Mouse (Mus musculus): ENCODE measurements around the gene Gm10720.
A peak's percentile ranks its signal among the peaks of the same experiment; 100 is the strongest.
"Not testable (repeated sequence)": the region's sequence is repeated elsewhere in the genome, so short reads cannot be mapped to it uniquely, and the experiment has no call there.

The Gm10720 gene

DNA sequence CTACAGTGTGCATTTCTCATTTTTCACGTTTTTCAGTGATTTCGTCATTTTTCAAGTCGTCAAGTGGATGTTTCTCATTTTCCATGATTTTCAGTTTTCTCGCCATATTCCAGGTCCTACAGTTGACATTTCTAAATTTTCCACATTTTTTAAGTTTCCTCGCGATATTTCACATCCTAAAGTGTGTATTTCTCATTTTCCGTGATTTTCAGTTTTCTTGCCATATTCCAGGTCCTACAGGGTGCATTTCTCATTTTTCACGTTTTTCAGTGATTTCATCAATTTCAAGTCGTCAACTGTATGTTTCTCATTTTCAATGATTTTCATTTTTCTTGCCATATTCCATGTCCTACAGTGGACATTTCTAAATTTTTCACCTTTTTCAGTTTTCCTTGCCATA is at the start of gene Gm10720:
Gm10720 (plus strand) TSS at position 301 of the 400 bp plus-strand sequence.
- not testable (repeated sequence) for DNase-seq

GRCm38 (mm10) chr9:3000445-3000972 is 14.9 kb upstream of the Gm10720 start, which contains the start of gene Gm10722:
TSS of gene Gm10722 (plus strand) at chr9:3000922.
- not testable (repeated sequence) for DNase-seq

DNA sequence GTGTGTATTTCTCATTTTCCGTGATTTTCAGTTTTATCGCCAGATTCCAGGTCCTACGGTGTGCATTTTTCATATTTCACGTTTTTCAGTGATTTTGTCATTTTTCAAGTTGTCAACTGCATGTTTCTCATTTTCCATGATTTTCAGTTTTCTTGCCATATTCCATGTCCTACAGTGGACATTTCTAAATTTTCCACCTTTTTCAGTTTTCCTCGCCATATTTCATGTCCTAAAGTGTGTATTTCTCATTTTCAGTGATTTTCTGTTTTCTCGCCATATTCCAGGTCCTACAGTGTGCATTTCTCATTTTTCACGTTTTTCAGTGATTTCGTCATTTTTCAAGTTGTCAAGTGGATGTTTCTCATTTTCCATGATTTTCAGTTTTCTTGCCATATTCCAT is 14.4 kb upstream of the Gm10720 start:
- not testable (repeated sequence) for DNase-seq

DNA sequence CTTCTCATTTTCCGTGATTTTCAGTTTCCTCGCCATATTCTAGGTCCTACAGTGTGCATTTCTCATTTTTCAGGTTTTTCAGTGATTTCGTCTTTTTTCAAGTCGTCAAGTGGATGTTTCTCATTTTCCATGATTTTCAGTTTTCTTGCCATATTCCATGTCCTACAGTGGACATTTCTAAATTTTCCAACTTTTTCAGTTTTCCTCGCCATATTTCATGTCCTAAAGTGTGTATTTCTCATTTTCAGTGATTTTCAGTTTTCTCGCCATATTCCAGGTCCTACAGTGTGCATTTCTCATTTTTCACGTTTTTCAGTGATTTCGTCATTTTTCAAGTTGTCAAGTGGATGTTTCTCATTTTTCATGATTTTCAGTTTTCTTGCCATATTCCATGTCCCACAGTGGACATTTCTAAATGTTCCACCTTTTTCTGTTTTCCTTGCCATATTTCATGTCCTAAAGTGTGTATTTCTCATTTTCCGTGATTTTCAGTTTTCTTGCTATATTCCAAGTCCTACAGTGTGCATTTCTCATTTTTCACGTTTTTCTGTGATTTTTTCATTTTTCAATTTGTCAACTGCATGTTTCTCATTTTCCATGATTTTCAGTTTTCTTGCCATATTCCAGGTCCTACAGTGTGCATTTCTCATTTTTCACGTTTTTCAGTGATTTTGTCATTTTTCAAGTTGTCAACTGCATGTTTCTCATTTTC is 13.3 kb upstream of the Gm10720 start:
- DNase-seq = peak; percentile 15 to 52

DNA sequence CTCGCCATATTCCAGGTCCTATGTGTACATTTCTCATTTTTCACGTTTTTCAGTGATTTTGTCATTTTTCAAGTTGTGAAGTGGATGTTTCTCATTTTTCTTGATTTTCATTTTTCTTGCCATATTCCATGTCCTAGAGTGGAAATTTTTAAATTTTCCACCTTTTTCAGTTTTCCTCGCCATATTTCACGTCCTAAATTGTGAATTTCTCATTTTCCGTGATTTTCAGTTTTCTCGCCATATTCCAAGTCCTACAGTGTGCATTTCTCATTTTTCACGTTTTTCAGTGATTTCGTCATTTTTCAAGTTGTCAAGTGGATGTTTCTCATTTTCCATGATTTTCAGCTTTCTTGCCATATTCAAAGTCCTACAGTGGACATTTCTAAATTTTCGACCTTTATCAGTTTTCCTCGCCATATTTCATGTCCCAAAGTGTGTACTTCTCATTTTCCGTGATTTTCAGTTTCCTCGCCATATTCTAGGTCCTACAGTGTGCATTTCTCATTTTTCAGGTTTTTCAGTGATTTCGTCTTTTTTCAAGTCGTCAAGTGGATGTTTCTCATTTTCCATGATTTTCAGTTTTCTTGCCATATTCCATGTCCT is 12.6 kb upstream of the Gm10720 start, which contains the start of gene Gm11168:
Gm11168 (plus strand) TSS at position 553 of the 603 bp plus-strand sequence.
- not testable (repeated sequence) for DNase-seq

DNA sequence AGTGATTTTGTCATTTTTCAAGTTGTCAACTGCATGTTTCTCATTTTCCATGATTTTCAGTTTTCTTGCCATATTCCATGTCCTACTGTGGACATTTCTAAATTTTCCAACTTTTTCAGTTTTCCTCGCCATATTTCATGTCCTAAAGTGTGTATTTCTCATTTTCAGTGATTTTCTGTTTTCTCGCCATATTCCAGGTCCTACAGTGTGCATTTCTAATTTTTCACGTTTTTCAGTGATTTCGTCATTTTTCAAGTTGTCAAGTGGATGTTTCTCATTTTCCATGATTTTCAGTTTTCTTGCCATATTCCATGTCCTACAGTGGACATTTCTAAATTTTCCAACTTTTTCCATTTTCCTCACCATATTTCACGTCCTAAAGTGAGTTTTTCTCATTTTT is 9.3 kb upstream of the Gm10720 start:
- not testable (repeated sequence) for DNase-seq

- DNase-seq = peak; percentile 23 to 57
Observed at GRCm38 (mm10) chr9:3006636-3007035, 8.8 kb upstream of the Gm10720 start.

DNA sequence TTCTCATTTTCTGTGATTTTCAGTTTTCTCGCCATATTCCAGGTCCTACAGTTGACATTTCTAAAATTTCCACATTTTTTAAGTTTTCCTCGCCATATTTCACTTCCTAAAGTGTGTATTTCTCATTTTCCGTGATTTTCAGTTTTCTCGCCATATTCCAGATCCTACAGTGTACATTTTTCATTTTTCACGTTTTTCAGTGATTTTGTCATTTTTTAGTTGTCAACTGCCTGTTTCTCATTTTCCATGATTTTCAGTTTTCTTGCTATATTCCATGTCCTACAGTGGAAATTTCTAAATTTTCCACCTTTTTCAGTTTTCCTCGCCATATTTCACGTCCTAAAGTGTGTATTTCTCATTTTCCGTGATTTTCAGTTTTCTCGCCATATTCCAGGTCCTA is 8.2 kb upstream of the Gm10720 start:
- not testable (repeated sequence) for DNase-seq

- not testable (repeated sequence) for DNase-seq
Observed at GRCm38 (mm10) chr9:3009331-3009730, 6.1 kb upstream of the Gm10720 start.

DNA sequence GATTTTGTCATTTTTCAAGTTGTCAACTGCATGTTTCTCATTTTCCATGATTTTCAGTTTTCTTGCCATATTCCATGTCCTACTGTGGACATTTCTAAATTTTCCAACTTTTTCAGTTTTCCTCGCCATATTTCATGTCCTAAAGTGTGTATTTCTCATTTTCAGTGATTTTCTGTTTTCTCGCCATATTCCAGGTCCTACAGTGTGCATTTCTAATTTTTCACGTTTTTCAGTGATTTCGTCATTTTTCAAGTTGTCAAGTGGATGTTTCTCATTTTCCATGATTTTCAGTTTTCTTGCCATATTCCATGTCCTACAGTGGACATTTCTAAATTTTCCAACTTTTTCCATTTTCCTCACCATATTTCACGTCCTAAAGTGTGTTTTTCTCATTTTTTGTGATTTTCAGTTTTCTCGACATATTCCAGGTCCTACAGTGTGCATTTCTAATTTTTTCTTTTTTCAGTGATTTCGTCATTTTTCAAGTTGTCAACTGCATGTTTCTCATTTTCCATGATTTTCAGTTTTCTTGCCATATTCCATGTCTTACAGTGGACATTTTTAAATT is 3.3 kb upstream of the Gm10720 start:
- DNase-seq = not testable (repeated sequence)

DNA sequence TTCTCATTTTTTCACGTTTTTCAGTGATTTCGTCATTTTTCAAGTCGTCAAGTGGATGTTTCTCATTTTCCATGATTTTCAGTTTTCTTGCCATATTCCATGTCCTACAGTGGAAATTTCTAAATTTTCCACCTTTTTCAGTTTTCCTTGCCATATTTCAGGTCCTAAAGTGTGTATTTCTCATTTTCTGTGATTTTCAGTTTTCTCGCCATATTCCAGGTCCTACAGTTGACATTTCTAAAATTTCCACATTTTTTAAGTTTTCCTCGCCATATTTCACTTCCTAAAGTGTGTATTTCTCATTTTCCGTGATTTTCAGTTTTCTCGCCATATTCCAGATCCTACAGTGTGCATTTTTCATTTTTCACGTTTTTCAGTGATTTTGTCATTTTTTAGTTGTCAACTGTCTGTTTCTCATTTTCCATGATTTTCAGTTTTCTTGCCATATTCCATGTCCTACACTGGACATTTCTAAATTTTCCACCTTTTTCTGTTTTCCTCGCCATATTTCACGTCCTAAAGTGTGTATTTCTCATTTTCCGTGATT is 2.6 kb upstream of the Gm10720 start, which contains the start of gene Gm10721:
Gm10721 (plus strand) TSS at position 408 of the 547 bp plus-strand sequence.
- not testable (repeated sequence) for DNase-seq

DNA sequence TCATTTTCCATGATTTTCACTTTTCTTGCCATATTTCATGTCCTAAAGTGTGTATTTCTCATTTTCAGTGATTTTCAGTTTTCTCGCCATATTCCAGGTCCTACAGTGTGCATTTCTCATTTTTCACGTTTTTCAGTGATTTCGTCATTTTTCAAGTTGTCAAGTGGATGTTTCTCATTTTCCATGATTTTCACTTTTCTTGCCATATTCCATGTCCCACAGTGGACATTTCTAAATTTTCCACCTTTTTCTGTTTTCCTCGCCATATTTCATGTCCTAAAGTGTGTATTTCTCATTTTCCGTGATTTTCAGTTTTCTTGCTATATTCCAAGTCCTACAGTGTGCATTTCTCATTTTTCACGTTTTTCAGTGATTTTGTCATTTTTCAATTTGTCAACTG is 442 bp downstream of the Gm10720 start:
- DNase-seq = not testable (repeated sequence)

- DNase-seq = not testable (repeated sequence)
Observed at GRCm38 (mm10) chr9:3017108-3017507, 1.7 kb downstream of the Gm10720 start, which contains the start of gene Gm10719. TSS of gene Gm10719 (plus strand) at chr9:3017408.

GRCm38 (mm10) chr9:3018944-3019343 is 3.5 kb downstream of the Gm10720 start:
- peak; percentile 11 to 21 for DNase-seq

DNA sequence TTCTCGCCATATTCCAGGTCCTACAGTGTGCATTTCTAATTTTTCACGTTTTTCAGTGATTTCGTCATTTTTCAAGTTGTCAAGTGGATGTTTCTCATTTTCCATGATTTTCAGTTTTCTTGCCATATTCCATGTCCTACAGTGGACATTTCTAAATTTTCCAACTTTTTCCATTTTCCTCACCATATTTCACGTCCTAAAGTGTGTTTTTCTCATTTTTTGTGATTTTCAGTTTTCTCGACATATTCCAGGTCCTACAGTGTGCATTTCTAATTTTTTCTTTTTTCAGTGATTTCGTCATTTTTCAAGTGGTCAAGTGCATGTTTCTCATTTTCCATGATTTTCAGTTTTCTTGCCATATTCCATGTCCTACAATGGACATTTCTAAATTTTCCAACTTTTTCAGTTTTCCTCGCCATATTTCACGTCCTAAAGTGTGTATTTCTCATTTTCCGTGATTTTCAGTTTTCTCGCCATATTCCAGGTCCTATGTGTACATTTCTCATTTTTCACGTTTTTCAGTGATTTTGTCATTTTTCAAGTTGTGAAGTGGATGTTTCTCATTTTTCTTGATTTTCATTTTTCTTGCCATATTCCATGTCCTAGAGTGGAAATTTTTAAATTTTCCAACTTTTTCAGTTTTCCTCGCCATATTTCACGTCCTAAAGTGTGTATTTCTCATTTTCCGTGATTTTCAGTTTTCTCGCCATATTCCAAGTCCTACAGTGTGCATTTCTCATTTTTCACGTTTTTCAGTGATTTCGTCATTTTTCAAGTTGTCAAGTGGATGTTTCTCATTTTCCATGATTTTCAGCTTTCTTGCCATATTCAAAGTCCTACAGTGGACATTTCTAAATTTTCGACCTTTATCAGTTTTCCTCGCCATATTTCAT is 4.6 kb downstream of the Gm10720 start:
- DNase-seq = peak in 1 of 2 experiments; percentile 8

GRCm38 (mm10) chr9:3022316-3023008 is 7.0 kb downstream of the Gm10720 start:
- DNase-seq = not testable (repeated sequence)

DNA sequence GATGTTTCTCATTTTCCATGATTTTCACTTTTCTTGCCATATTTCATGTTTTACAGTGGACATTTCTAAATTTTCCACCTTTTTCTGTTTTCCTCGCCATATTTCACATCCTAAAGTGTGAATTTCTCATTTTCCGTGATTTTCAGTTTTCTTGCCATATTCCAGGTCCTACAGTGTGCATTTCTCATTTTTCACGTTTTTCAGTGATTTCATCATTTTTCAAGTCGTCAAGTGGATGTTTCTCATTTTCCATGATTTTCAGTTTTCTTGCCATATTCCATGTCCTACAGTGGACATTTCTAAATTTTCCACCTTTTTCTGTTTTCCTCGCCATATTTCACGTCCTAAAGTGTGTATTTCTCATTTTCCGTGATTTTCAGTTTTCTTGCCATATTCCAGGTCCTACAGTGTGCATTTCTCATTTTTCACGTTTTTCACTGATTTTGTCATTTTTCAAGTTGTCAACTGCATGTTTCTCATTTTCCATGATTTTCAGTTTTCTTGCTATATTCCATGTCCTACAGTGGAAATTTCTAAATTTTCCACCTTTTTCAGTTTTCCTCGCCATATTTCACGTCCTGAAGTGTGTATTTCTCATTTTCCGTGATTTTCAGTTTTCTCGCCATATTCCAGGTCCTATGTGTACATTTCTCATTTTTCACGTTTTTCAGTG is 8.0 kb downstream of the Gm10720 start, which contains the start of gene Gm10718:
Gm10718 (plus strand) TSS at position 236 of the 673 bp plus-strand sequence.
- not testable (repeated sequence) for DNase-seq

DNA sequence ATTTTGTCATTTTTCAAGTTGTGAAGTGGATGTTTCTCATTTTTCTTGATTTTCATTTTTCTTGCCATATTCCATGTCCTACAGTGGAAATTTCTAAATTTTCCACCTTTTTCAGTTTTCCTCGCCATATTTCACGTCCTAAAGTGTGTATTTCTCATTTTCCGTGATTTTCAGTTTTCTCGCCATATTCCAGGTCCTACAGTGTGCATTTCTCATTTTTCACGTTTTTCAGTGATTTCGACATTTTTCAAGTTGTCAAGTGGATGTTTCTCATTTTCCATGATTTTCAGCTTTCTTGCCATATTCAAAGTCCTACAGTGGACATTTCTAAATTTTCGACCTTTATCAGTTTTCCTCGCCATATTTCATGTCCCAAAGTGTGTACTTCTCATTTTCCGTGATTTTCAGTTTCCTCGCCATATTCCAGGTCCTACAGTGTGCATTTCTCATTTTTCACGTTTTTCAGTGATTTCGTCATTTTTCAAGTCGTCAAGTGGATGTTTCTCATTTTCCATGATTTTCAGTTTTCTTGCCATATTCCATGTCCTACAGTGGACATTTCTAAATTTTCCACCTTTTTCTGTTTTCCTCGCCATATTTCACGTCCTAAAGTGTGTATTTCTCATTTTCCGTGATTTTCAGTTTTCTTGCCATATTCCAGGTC is 8.7 kb downstream of the Gm10720 start:
- DNase-seq = peak; percentile 20 to 52

DNA sequence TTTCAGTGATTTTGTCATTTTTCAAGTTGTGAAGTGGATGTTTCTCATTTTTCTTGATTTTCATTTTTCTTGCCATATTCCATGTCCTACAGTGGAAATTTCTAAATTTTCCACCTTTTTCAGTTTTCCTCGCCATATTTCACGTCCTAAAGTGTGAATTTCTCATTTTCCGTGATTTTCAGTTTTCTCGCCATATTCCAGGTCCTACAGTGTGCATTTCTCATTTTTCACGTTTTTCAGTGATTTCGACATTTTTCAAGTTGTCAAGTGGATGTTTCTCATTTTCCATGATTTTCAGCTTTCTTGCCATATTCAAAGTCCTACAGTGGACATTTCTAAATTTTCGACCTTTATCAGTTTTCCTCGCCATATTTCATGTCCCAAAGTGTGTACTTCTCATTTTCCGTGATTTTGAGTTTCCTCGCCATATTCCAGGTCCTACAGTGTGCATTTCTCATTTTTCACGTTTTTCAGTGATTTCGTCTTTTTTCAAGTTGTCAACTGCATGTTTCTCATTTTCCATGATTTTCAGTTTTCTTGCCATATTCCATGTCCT is 9.5 kb downstream of the Gm10720 start, which contains the start of gene Gm10717:
Gm10717 (plus strand) TSS at position 506 of the 556 bp plus-strand sequence.
- DNase-seq = peak in 1 of 2 experiments; percentile 13
